Mouse (Mus musculus): ENCODE measurements around the gene Sphkap.

GRCm38 (mm10) chr1:83440422-83440821 lies 32.4 kb upstream of the Sphkap start:
- TF ChIP-seq CTCF (IDR thresholded peaks at IDR 0.05; ENCODE audit: control insufficient read depth, insufficient read depth, insufficient read length) (no peak), MYOD1 (IDR thresholded peaks at IDR 0.05; ENCODE audit: control insufficient read depth, insufficient read length, low read depth) (no peak), USF1 (IDR thresholded peaks at IDR 0.05; ENCODE audit: low read depth) (no peak), MYOG (IDR thresholded peaks at IDR 0.05; ENCODE audit: control insufficient read depth, extremely low read depth, insufficient read length) (no peak), MAX (IDR thresholded peaks at IDR 0.05) (no peak)
